9 mouse cellular contexts compared by ENCODE assay signal in the genomic region with DNA sequence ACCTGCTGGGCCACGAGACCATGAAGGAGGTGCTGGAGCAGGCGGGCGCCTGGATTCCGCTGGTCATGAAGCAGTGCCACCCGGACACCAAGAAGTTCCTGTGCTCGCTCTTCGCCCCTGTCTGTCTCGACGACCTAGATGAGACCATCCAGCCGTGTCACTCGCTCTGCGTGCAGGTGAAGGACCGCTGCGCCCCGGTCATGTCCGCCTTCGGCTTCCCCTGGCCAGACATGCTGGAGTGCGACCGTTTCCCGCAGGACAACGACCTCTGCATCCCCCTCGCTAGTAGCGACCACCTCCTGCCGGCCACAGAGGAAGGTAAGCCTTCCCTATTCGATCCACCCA. TPM values are rescaled to one million over a fixed set of nuclear protein-coding genes. Genes with fewer than 3 reads are reported as not detected.
DNase-seq lines count a peak whose midpoint lies in the region; ATAC-seq and TF ChIP-seq lines count a peak whose summit lies in the region.
"Had no signal": no experiment of that assay in that cellular context is flagged by ENCODE, and none has a peak within 500 bp of the region (broad histone marks: within the 10 kb centered on the region; RNA-seq: fewer than 3 reads in every experiment).

No protein-coding gene starts in this region.

- peak overlapping the region; percentile 96 for H3K4me2 ChIP-seq in lung, embryonic 15.5 days
- peak overlapping the region; percentile 88 for H3K4me2 ChIP-seq in forebrain, embryonic 13.5 days
- peak overlapping the region; percentile 88 for H3K4me2 ChIP-seq in limb, embryonic 13.5 days (replicated peaks)

- no peak overlapping the region for H3K27ac ChIP-seq in lung, embryonic 15.5 days
- H3K27ac ChIP-seq in forebrain, embryonic 13.5 days = no peak overlapping the region
- peak overlapping the region; percentile 89 for H3K27ac ChIP-seq in limb, embryonic 13.5 days
- H3K27ac ChIP-seq in small intestine, adult 2 months (ENCODE audit: insufficient read depth, low read depth, low read length) = no peak overlapping the region
- H3K27ac ChIP-seq: macrophage had no signal

- H3K9me3 ChIP-seq in lung, embryonic 15.5 days = no peaks in the 10 kb centered on the region
- H3K9me3 ChIP-seq in forebrain, embryonic 13.5 days (replicated peaks) = no peaks in the 10 kb centered on the region
- no peaks in the 10 kb centered on the region for H3K9me3 ChIP-seq in limb, embryonic 13.5 days

- TF ChIP-seq CTCF in small intestine, adult 2 months (IDR thresholded peaks at IDR 0.05; ENCODE audit: extremely low read depth, insufficient read length, insufficient replicate concordance, low read depth, low read length) = no peak

- H3K9ac ChIP-seq in lung, embryonic 15.5 days = peak overlapping the region; percentile 54
- peak overlapping the region; percentile 76 for H3K9ac ChIP-seq in forebrain, embryonic 13.5 days
- peak overlapping the region; percentile 86 for H3K9ac ChIP-seq in limb, embryonic 13.5 days

- H3K4me1 ChIP-seq in lung, embryonic 15.5 days = peaks cover 28% of the 10 kb centered on the region
- H3K4me1 ChIP-seq in forebrain, embryonic 13.5 days = peaks cover 50% of the 10 kb centered on the region
- H3K4me1 ChIP-seq in limb, embryonic 13.5 days = peaks cover 66% of the 10 kb centered on the region
- peaks cover 21% of the 10 kb centered on the region for H3K4me1 ChIP-seq in small intestine, adult 2 months (ENCODE audit: control insufficient read depth, insufficient read depth, insufficient read length, low read length)

- WGBS in lung, embryonic 15.5 days = under 1% methylated on average over 25 of the region's 25 CpGs
- WGBS in forebrain, embryonic 13.5 days = 0% methylated on average over 24 of the region's 25 CpGs
- 0% methylated on average over 25 of the region's 25 CpGs for WGBS in limb, embryonic 13.5 days
- 11% methylated on average over 25 of the region's 25 CpGs for WGBS in small intestine, adult 2 months

- H3K36me3 ChIP-seq in lung, embryonic 15.5 days = no peaks in the 10 kb centered on the region
- peaks cover 17% of the 10 kb centered on the region for H3K36me3 ChIP-seq in forebrain, embryonic 13.5 days (ENCODE audit: poor library complexity, severe bottlenecking)
- peaks cover 24% of the 10 kb centered on the region for H3K36me3 ChIP-seq in limb, embryonic 13.5 days
- H3K36me3 ChIP-seq in small intestine, adult 2 months (ENCODE audit: control insufficient read depth, insufficient read depth, low read length) = no peaks in the 10 kb centered on the region

- peak overlapping the region; percentile 52 for H3K4me3 ChIP-seq in lung, embryonic 15.5 days
- peak overlapping the region; percentile 60 for H3K4me3 ChIP-seq in forebrain, embryonic 13.5 days
- H3K4me3 ChIP-seq in limb, embryonic 13.5 days = peak overlapping the region; percentile 72
- peak overlapping the region; percentile 55 for H3K4me3 ChIP-seq in small intestine, adult 2 months (ENCODE audit: low read depth, low read length)

- DNase-seq in lung, postnatal 4 days = no peak
- DNase-seq in adrenal gland, postnatal 14 days = no peak
- DNase-seq in urinary bladder, postnatal 25 days (ENCODE audit: low spot score) = no peak
- no peak for DNase-seq in frontal cortex, adult 2 months (ENCODE audit: extremely low spot score in 1 of 2, low spot score in 1 of 2)

- H3K27me3 ChIP-seq in lung, embryonic 15.5 days = peaks cover 38% of the 10 kb centered on the region
- peaks cover 7% of the 10 kb centered on the region; the same call in 1 of the 2 replicates for H3K27me3 ChIP-seq in forebrain, embryonic 13.5 days
- H3K27me3 ChIP-seq in limb, embryonic 13.5 days = peaks cover 6% of the 10 kb centered on the region
- H3K27me3 ChIP-seq in small intestine, adult 2 months (ENCODE audit: control insufficient read depth, insufficient read depth, low read length) = peaks cover 39% of the 10 kb centered on the region

- TF ChIP-seq POLR2A in small intestine, adult 2 months (IDR thresholded peaks at IDR 0.05; ENCODE audit: low read depth, low read length) = no peak

- ATAC-seq in lung, embryonic 15.5 days (ENCODE audit: borderline replicate concordance, extremely low read depth, low FRiP score, low TSS enrichment) = peak; percentile 3
- ATAC-seq in forebrain, embryonic 13.5 days = peak; percentile 12; the same call in 1 of the 2 replicates
- peak; percentile 1; the same call in 1 of the 2 replicates for ATAC-seq in limb, embryonic 13.5 days (ENCODE audit: low FRiP score, low read depth)

RNA-seq across cellular contexts. Expression of gene Sfrp2, which starts 0.6 kb away (rescaled TPM):
- polyA plus RNA-seq in lung, embryonic 15.5 days (2015; fragmentation: Nextera tagmentation; extraction: Ambion mirVana) = 85.4 and 86.6 TPM in 2 replicates
- polyA plus RNA-seq in forebrain, embryonic 13.5 days (2015; fragmentation: Nextera tagmentation; extraction: Ambion mirVana) = 53.0 and 64.3 TPM in 2 replicates
- polyA plus RNA-seq in limb, embryonic 13.5 days (2015; fragmentation: Nextera tagmentation; extraction: Ambion mirVana) = 419 and 465 TPM in 2 replicates
- 0.23 and 1.1 TPM in 2 replicates for polyA plus RNA-seq in small intestine, adult 2 months (2012; rRNA removed)
- total RNA-seq in adrenal gland, postnatal 14 days (2021) = 10.6 and 10.7 TPM in 2 replicates
- 8.2 and 10.2 TPM in 2 replicates for polyA plus RNA-seq in frontal cortex, adult 2 months (2012; rRNA removed)
- polyA plus RNA-seq: macrophage had no signal
